Comparison of ENCODE assay signal across 7 mouse cellular contexts in the genomic region with DNA sequence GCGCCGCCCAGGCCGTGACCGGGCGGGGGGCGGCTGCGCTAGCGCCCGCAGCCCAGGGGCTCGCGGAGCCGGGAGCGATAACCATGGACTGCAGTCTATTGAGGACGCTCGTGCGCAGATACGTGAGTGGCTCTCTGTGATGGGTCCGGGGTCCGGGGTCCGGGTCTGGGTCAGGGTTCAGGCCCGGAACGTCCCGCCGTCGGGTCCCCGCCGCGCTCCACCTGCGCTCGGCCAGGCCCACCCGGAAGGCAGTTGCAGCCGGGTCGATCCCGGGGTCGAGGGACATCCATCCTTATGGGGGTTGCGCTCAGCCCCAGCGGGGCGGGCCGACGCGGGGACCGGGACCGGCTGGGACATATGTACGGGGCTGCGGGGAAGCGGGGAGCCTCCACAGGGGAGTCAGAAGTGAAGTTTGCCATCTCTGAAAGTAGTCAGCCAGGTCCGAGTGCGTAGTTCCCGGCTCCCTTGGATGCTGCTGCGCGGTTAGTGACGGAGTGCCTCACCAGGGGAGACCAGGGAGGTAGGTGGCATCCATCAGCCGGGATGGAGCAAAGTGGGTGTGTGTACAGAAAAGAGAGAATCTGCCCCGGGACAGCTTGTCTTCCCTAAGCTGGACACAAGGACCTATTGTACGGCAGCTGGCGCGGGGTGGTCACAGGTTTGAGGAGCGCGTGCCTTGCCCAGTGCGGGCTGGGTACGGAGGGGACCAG. TPM values are rescaled to one million over a fixed set of nuclear protein-coding genes. Genes with fewer than 3 reads are reported as not detected.
DNase-seq lines count a peak whose midpoint lies in the region; ATAC-seq and TF ChIP-seq lines count a peak whose summit lies in the region.

No protein-coding gene starts in this region.

- peak; percentile 51 for DNase-seq in cerebellum, postnatal 10 days
- DNase-seq in kidney, postnatal 4 days: peak; percentile 47 to 58

- H3K79me2 ChIP-seq in C2C12 (ENCODE audit: control insufficient read depth, insufficient read depth): peaks cover 5% of the 10 kb centered on the region

- H3K27me3 ChIP-seq in C2C12 (ENCODE audit: control insufficient read depth, insufficient read depth, insufficient read length) (peaks cover 4% of the 10 kb centered on the region), ES-Bruce4 (ENCODE audit: control insufficient read depth, insufficient read depth, low read length, poor library complexity, severe bottlenecking) (no peaks in the 10 kb centered on the region; the same call in 1 of the 2 replicates)
- H3K27me3 ChIP-seq in heart, embryonic 11.5 days (ENCODE audit: control insufficient read depth, insufficient read depth, low read length): no peaks in the 10 kb centered on the region
- H3K27me3 ChIP-seq in megakaryocyte, embryonic 14.5 days (replicated peaks): peaks cover 75% of the 10 kb centered on the region
- no peaks in the 10 kb centered on the region for H3K27me3 ChIP-seq in stomach, embryonic 16.5 days (ENCODE audit: control insufficient read depth, insufficient read depth, low read length)

- TF ChIP-seq POLR2A in ES-Bruce4 (IDR thresholded peaks at IDR 0.05; ENCODE audit: insufficient read depth, low read length): no peak

- H3K9me3 ChIP-seq in ES-Bruce4 (replicated peaks; ENCODE audit: control insufficient read depth, insufficient read depth, low read length, poor library complexity, severe bottlenecking): no peaks in the 10 kb centered on the region
- no peaks in the 10 kb centered on the region for H3K9me3 ChIP-seq in heart, embryonic 11.5 days (replicated peaks; ENCODE audit: control insufficient read depth, low read length)
- H3K9me3 ChIP-seq in megakaryocyte, embryonic 14.5 days: no peaks in the 10 kb centered on the region
- no peaks in the 10 kb centered on the region for H3K9me3 ChIP-seq in stomach, embryonic 16.5 days (replicated peaks; ENCODE audit: control insufficient read depth, low read length)

- H3K36me3 ChIP-seq in C2C12 (ENCODE audit: control insufficient read depth, insufficient read depth) (no peaks in the 10 kb centered on the region), ES-Bruce4 (ENCODE audit: control insufficient read depth, insufficient read depth, low read length, poor library complexity, severe bottlenecking) (no peaks in the 10 kb centered on the region)
- no peaks in the 10 kb centered on the region for H3K36me3 ChIP-seq in heart, embryonic 11.5 days (ENCODE audit: control insufficient read depth, insufficient read depth, low read length)
- H3K36me3 ChIP-seq in megakaryocyte, embryonic 14.5 days (replicated peaks; ENCODE audit: low read length): no peaks in the 10 kb centered on the region
- H3K36me3 ChIP-seq in stomach, embryonic 16.5 days (ENCODE audit: control insufficient read depth, insufficient read depth, low read length): no peaks in the 10 kb centered on the region

- WGBS in heart, embryonic 11.5 days (ENCODE audit: insufficient replicate concordance): under 1% methylated on average over 52 of the region's 61 CpGs
- WGBS in stomach, embryonic 16.5 days: 2% methylated on average over 59 of the region's 61 CpGs

- H3K27ac ChIP-seq in ES-Bruce4 (ENCODE audit: insufficient read depth, low read length): no peak overlapping the region
- H3K27ac ChIP-seq in heart, embryonic 11.5 days (ENCODE audit: low read depth, low read length): peak overlapping the region; percentile 73
- H3K27ac ChIP-seq in stomach, embryonic 16.5 days (ENCODE audit: low read length): peak overlapping the region; percentile 77

- peak overlapping the region; percentile 51 for H3K4me3 ChIP-seq in C2C12 (ENCODE audit: insufficient read depth, poor library complexity, severe bottlenecking)
- peak overlapping the region; percentile 67 for H3K4me3 ChIP-seq in ES-Bruce4 (ENCODE audit: low read depth, low read length)
- peak overlapping the region; percentile 83 for H3K4me3 ChIP-seq in heart, embryonic 11.5 days (ENCODE audit: low read depth, low read length)
- peak overlapping the region; percentile 91 for H3K4me3 ChIP-seq in megakaryocyte, embryonic 14.5 days (replicated peaks)
- peak overlapping the region; percentile 87 for H3K4me3 ChIP-seq in stomach, embryonic 16.5 days (replicated peaks; ENCODE audit: low read length)

- TF ChIP-seq CTCF in C2C12 (IDR thresholded peaks at IDR 0.05; ENCODE audit: control insufficient read depth, insufficient read depth, insufficient read length) (no peak), ES-Bruce4 (IDR thresholded peaks at IDR 0.05; ENCODE audit: low read depth, low read length) (no peak)

- peaks cover 1% of the 10 kb centered on the region for H3K79me3 ChIP-seq in C2C12 (ENCODE audit: low read depth)

- H3ac ChIP-seq in C2C12 (ENCODE audit: control insufficient read depth, insufficient read length, low read depth): peak overlapping the region; percentile 98

- peaks cover 3% of the 10 kb centered on the region for H3K4me1 ChIP-seq in ES-Bruce4 (ENCODE audit: control insufficient read depth, insufficient read depth, low read length)
- H3K4me1 ChIP-seq in heart, embryonic 11.5 days (ENCODE audit: control insufficient read depth, insufficient read depth, low read length): peaks cover 27% of the 10 kb centered on the region
- H3K4me1 ChIP-seq in megakaryocyte, embryonic 14.5 days: peaks cover 36% of the 10 kb centered on the region
- H3K4me1 ChIP-seq in stomach, embryonic 16.5 days (ENCODE audit: control insufficient read depth, insufficient read depth, low read length): peaks cover 28% of the 10 kb centered on the region

- H3K9ac ChIP-seq in ES-Bruce4 (ENCODE audit: low read depth, poor library complexity, severe bottlenecking): peak overlapping the region; percentile 95
- H3K9ac ChIP-seq in heart, embryonic 11.5 days (ENCODE audit: low read depth, low read length): peak overlapping the region; percentile 81
- H3K9ac ChIP-seq in stomach, embryonic 16.5 days (ENCODE audit: low read length): peak overlapping the region; percentile 96

- peak overlapping the region; percentile 91 for H3K4me2 ChIP-seq in heart, embryonic 11.5 days
- peak overlapping the region; percentile 93 for H3K4me2 ChIP-seq in stomach, embryonic 16.5 days (ENCODE audit: low read depth, low read length)

- ATAC-seq in heart, embryonic 11.5 days (replicated peaks; ENCODE audit: insufficient number of reproducible peaks, low FRiP score, low TSS enrichment): peak; percentile 49
- peak; percentile 23; the same call in 1 of the 2 replicates for ATAC-seq in stomach, embryonic 16.5 days (ENCODE audit: insufficient read depth, low FRiP score)

- no peak for TF ChIP-seq EP300 in ES-Bruce4 (IDR thresholded peaks at IDR 0.05; ENCODE audit: insufficient read depth, low read depth, low read length)

TF ChIP-seq in C2C12, 6 proteins besides CTCF, POLR2A, EP300 and RAD21:
- TF ChIP-seq MAX (IDR thresholded peaks at IDR 0.05): no peak
- TF ChIP-seq MYOD1 (IDR thresholded peaks at IDR 0.05; ENCODE audit: control insufficient read depth, insufficient read length, low read depth): no peak
- no peak for TF ChIP-seq CEBPB (IDR thresholded peaks at IDR 0.05; ENCODE audit: low read depth)
- no peak for TF ChIP-seq USF1 (IDR thresholded peaks at IDR 0.05; ENCODE audit: low read depth)
- TF ChIP-seq FOSL1 (IDR thresholded peaks at IDR 0.05; ENCODE audit: insufficient read depth, low read length, poor library complexity, severe bottlenecking): no peak
- TF ChIP-seq MYOG (IDR thresholded peaks at IDR 0.05; ENCODE audit: control insufficient read depth, extremely low read depth, insufficient read length): no peak

RNA-seq across cellular contexts. Expression of gene Atp11a, which starts 0.6 kb away (rescaled TPM):
- polyA plus RNA-seq in C2C12 (2012; fragmentation: generic; extraction: Trizol) (16.6 TPM), ES-Bruce4 (2011; ENCODE audit: insufficient read depth, insufficient read length, low read depth, missing spikeins) (58.5 TPM in 2 replicates)
- 15.6 and 16.4 TPM in 2 replicates for polyA plus RNA-seq in heart, embryonic 11.5 days (2014; fragmentation: Nextera tagmentation; extraction: Ambion mirVana)
- polyA plus RNA-seq in megakaryocyte, embryonic 14.5 days (2012; ENCODE audit: insufficient read depth, low replicate concordance): 7.5 and 7.7 TPM in 2 replicates
- 11.1 and 12.4 TPM in 2 replicates for polyA plus RNA-seq in stomach, embryonic 16.5 days (2015; fragmentation: Nextera tagmentation; extraction: Ambion mirVana)
